Mouse (Mus musculus) forebrain, embryonic 11.5 days (tissue): ENCODE measurements at regions not wholly inside any gene's neighbourhood (a gene's known extent, or its start where the extent isn't known, plus 50 kb on each side); places are given as distances from the start of the nearest gene placed in this dataset.

Source experiments
- ATAC-seq: fragments of 200-750 bp; cut with Nextera tagmentation; replicated peaks from 2 replicates; pipeline ENCODE4 v1.8.0; 2017; ENCODE audit warnings: moderate TSS enrichment; ENCODE audit not compliant: low FRiP score
- DNase-seq: peaks from one replicate; pipeline ENCODE4 v3.0.0-alpha.2; 2017; ENCODE audit warnings: low spot score
- H3K27ac ChIP-seq: fragments of 300-500 bp; sonication (generic); 2 replicates; pipeline ENCODE4 v1.5.1; 2014; ENCODE audit warnings: low read depth, low read length
- H3K27me3 ChIP-seq: fragments of 300-500 bp; sonication (generic); 2 replicates; pipeline ENCODE4 v1.6.1; 2014; ENCODE audit warnings: mild to moderate bottlenecking, low read length, mixed read lengths; ENCODE audit not compliant: control insufficient read depth, insufficient read depth
- H3K36me3 ChIP-seq: fragments of 300-500 bp; sonication (generic); 2 replicates; pipeline ENCODE4 v1.6.1; 2014; ENCODE audit warnings: mild to moderate bottlenecking, low read length, moderate library complexity, mixed read lengths; ENCODE audit not compliant: control insufficient read depth, insufficient read depth
- H3K4me1 ChIP-seq: fragments of 300-500 bp; sonication (generic); replicated peaks from 2 replicates; pipeline ENCODE4 v1.6.1; 2014; ENCODE audit warnings: low read length, mixed read lengths; ENCODE audit not compliant: control insufficient read depth, insufficient read depth
- H3K4me2 ChIP-seq: fragments of 300-500 bp; sonication (generic); 2 replicates; pipeline ENCODE4 v1.6.1; 2014; ENCODE audit warnings: low read depth, mild to moderate bottlenecking, low read length, moderate library complexity, mixed read lengths; ENCODE audit not compliant: severe bottlenecking
- H3K4me3 ChIP-seq: fragments of 300-500 bp; sonication (generic); 2 replicates; pipeline ENCODE4 v1.5.1; 2014; ENCODE audit warnings: low read depth, low read length
- H3K9ac ChIP-seq: fragments of 300-500 bp; sonication (generic); 2 replicates; pipeline ENCODE4 v1.6.1; 2014; ENCODE audit warnings: low read length
- H3K9me3 ChIP-seq: fragments of 300-500 bp; sonication (generic); 2 replicates; pipeline ENCODE4 v1.6.1; 2016; ENCODE audit warnings: low read length, mixed read lengths; ENCODE audit not compliant: control insufficient read depth
- WGBS: fragments of 180-500 bp; shearing (Covaris S2); extraction: QIAGEN DNeasy Blood & Tissue Kit; methylation state at CpG from one replicate; pipeline ENCODE4 v1.1.7; 2014; 5-methylcytosine and 5-hydroxymethylcytosine counted together

DNA sequence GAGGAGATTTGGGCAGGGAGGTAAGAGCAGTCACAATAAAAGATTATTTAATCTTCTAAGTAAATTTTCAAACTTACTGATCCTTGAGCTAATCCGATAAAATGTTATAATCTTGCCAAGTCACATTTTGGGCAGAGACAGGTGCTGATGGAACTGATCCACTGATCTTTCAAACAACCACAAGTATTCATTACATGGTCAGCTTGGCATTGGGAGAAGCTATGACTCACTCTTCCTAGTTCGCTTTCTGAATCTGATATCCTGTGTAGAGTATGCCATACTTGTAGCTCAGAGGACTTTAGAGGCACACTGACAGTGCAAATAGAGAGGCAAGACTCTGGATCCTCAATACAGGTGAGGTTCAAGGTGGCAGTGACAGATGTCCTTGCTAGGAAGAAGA, 142.4 kb upstream of the Col1a2 start:
- Histone ChIP-seq H3K4me2 (no peak overlapping the region), H3K9me3 (no peaks in the 10 kb centered on the region), H3K4me3 (no peak overlapping the region), H3K27me3 (no peaks in the 10 kb centered on the region), H3K4me1 (no peaks in the 10 kb centered on the region), H3K9ac (no peak overlapping the region), H3K27ac (no peak overlapping the region), H3K36me3 (no peaks in the 10 kb centered on the region)
- DNase-seq (no peak), ATAC-seq (no peak)
- 91% methylated on average over 2 of the region's 2 CpGs for WGBS

DNA sequence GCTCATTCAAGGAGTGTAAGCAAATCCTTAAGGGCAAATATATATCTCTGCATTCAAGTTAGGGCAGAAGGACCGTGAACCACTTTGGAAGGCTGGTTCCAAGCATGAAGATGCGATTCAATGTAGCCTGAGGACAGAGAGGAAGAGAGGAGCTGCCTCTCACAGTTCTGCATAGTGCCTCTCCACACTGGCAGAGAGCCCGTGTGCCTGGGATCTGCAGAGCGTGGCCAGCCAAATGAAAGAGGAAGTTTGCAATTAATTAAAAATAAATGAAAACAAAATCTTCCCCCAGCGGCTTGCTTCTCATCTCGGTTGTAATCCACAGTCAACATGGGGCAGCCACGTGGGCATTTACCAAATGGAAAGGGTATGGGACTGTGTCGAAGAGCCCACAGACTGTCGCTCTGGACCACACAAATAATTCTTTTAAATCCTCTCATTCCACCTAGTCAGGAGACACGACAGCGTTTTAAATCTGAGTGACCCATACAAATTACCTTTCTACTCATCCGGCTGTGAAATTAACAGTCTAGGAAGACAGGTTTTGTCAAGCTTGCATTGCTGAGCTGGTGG, 129.1 kb upstream of the Col1a2 start:
- Histone ChIP-seq H3K9ac (no peak overlapping the region), H3K27ac (no peak overlapping the region), H3K9me3 (no peaks in the 10 kb centered on the region), H3K4me1 (no peaks in the 10 kb centered on the region), H3K27me3 (no peaks in the 10 kb centered on the region), H3K36me3 (no peaks in the 10 kb centered on the region), H3K4me3 (no peak overlapping the region), H3K4me2 (no peak overlapping the region)
- DNase-seq = no peak
- no peak for ATAC-seq
- WGBS = 77% methylated on average over 12 of the region's 12 CpGs

DNA sequence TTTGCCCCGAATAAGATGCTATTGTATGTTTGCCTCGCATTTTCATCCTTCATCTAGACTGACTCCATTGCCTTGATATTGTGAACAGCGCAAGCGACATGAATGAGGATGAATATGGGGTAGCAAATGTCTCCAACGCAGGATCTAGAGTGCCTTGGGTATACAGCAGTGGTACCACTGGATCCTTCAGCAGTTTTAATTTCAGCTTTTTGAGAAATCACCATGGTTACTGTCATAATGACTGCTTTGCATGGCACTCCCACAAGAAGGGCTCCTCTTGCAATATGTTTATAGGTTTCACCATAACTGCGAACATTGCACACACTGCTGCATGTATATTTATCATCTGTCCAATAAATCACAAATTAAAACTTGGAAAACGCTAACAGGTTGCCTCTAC, 107.8 kb upstream of the Col1a2 start:
- no peak overlapping the region for H3K9ac ChIP-seq
- no peaks in the 10 kb centered on the region for H3K36me3 ChIP-seq
- H3K27me3 ChIP-seq = no peaks in the 10 kb centered on the region
- 86% methylated on average over 7 of the region's 7 CpGs for WGBS
- ATAC-seq = no peak
- no peak overlapping the region for H3K4me3 ChIP-seq
- DNase-seq = no peak
- H3K27ac ChIP-seq = no peak overlapping the region
- H3K4me1 ChIP-seq = peaks cover 4% of the 10 kb centered on the region; the same call in 1 of the 2 replicates
- H3K4me2 ChIP-seq = no peak overlapping the region
- H3K9me3 ChIP-seq = no peaks in the 10 kb centered on the region

DNA sequence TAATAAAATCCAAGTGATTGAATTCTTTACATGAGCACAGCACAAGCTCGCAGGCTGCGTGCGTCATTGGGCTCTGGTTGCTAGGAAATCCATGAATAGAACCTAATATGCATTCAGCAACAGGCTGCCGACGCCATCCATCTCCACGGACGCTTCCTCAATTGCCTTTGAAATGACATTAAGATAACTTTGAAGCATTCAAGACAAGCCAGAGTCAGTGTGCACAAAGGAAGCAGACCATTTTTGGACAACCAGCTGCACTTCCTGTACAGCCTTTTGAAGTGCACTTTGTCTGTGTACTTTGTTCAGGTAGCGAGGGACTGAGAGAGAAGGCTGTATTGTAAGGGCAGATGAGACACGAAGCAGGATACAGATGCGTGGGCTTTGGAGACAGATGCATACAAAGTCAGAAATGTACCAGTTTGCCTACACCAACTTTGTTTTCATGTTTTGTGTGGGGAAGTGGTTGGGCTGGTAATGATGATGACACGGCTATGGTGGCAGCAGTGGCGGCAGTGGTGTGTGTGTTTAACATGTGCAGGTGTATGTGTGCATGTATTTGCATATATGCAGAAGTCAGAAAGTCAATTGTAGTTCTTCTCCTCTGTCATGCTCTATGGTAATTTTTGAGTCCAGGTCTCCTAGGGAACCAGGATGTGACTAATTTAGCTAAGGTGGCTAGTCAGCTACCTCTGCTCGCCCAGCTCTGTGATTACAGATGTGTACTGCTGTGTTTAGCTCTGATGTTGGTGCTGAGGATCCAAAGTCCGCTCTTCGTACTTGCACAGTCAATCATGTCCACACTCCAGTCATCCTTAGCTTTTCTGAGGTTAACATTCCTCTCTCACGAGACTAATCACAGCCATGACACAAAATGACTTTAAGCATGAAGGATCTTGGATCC, 106.7 kb upstream of the Col1a2 start:
- Histone ChIP-seq H3K4me3 (no peak overlapping the region), H3K4me1 (peaks cover 4% of the 10 kb centered on the region; the same call in 1 of the 2 replicates), H3K27ac (no peak overlapping the region), H3K36me3 (no peaks in the 10 kb centered on the region), H3K4me2 (no peak overlapping the region), H3K27me3 (no peaks in the 10 kb centered on the region), H3K9me3 (no peaks in the 10 kb centered on the region), H3K9ac (no peak overlapping the region)
- DNase-seq (no peak), ATAC-seq (0 out of 2 replicates have a peak, but pooled peaks have one; percentile 27)
- WGBS = 65% methylated on average over 16 of the region's 16 CpGs

DNA sequence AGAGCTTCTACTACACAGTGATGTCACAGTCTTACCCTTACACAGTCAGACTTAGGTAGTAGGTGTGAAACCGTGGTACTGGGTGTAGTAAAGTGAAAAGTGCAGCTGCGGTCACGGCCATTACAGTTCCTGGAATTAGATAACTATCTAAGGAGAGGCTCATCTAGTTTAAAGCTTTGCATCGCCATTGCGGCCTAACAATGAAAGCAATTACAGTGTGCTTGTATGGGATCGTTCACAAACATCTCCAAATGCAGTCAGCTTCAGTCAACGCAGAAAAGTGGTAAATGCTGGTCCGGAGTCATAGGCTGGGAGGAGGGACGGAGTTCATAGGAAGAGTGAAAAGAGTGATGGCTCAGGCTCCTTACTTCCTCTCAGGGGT, 106.0 kb upstream of the Col1a2 start:
- Histone ChIP-seq H3K36me3 (no peaks in the 10 kb centered on the region), H3K4me1 (peaks cover 4% of the 10 kb centered on the region; the same call in 1 of the 2 replicates), H3K27ac (no peak overlapping the region), H3K4me3 (no peak overlapping the region), H3K4me2 (no peak overlapping the region), H3K9ac (no peak overlapping the region), H3K27me3 (no peaks in the 10 kb centered on the region), H3K9me3 (no peaks in the 10 kb centered on the region)
- WGBS = 91% methylated on average over 9 of the region's 9 CpGs
- DNase-seq (no peak), ATAC-seq (no peak)

DNA sequence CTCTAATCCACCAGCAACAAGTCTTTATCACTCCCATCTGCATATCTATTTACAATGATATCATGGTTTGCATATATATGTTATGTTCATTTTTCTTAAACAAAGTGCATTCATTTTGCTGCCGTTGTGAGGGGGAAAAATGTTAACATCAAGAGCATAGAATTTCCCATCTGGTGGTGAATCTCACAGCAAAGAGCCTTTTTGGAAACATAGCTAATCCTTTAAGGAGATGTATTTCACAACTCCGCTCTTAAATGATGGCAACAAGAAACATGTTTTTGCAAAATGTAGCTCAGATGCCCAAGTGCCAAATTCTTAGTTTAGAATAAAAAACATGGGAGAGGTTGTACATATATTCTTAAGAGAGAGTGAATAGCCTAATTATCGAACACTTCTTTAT, 99.3 kb upstream of the Col1a2 start:
- Histone ChIP-seq H3K27ac (no peak overlapping the region), H3K4me2 (no peak overlapping the region), H3K27me3 (no peaks in the 10 kb centered on the region), H3K36me3 (no peaks in the 10 kb centered on the region), H3K4me1 (no peaks in the 10 kb centered on the region), H3K9me3 (no peaks in the 10 kb centered on the region), H3K9ac (no peak overlapping the region), H3K4me3 (no peak overlapping the region)
- no peak for DNase-seq
- WGBS = 91% methylated on average over 3 of the region's 3 CpGs
- no peak for ATAC-seq

DNA sequence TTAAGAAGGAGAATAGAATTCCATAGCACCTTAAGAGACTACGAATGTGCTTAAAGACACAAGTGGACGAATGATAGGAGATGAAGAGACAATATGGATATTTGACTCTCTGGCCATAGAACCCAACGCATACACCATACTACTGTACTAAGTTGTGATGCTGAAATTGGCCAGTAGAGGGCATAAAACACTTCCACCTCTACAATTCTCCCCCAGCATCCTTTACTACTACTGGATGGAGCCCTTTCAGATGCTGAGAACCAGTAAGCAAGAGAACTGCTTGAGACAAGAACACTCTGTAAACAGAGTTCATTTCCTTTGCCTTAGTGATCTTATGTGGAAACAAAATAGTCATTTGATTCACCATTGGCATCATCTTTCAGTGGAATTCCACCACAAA, 96.9 kb upstream of the Col1a2 start:
- Histone ChIP-seq H3K4me2 (no peak overlapping the region), H3K36me3 (no peaks in the 10 kb centered on the region), H3K9me3 (no peaks in the 10 kb centered on the region), H3K4me1 (no peaks in the 10 kb centered on the region), H3K27me3 (no peaks in the 10 kb centered on the region), H3K9ac (no peak overlapping the region), H3K4me3 (no peak overlapping the region), H3K27ac (no peak overlapping the region)
- DNase-seq (no peak), ATAC-seq (no peak)
- 44% methylated on average over 3 of the region's 3 CpGs for WGBS

DNA sequence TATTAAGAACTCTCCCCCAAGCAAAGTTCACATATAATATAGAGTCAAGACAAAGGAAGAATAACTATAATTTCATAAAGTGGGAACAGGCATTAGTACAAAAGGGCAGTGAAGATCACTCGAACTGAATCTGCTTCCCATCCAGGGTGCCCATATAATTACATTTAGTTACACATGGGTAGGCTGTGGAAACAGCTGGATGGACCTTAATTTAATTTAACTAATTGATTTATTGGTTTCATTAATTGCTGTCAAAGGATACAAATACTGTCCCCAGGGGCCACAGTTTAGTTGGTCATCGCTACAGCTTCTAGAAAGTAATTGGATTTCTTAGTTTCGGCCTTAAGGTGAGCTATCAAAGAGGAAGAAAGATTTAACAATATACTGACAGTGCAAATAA, 91.4 kb upstream of the Col1a2 start:
- ATAC-seq = no peak
- no peak for DNase-seq
- no peak overlapping the region for H3K9ac ChIP-seq
- H3K4me3 ChIP-seq = no peak overlapping the region
- H3K36me3 ChIP-seq = no peaks in the 10 kb centered on the region
- H3K9me3 ChIP-seq = no peaks in the 10 kb centered on the region
- no peaks in the 10 kb centered on the region for H3K27me3 ChIP-seq
- WGBS = 70% methylated on average over 3 of the region's 3 CpGs
- H3K27ac ChIP-seq = no peak overlapping the region
- no peak overlapping the region for H3K4me2 ChIP-seq
- no peaks in the 10 kb centered on the region for H3K4me1 ChIP-seq

DNA sequence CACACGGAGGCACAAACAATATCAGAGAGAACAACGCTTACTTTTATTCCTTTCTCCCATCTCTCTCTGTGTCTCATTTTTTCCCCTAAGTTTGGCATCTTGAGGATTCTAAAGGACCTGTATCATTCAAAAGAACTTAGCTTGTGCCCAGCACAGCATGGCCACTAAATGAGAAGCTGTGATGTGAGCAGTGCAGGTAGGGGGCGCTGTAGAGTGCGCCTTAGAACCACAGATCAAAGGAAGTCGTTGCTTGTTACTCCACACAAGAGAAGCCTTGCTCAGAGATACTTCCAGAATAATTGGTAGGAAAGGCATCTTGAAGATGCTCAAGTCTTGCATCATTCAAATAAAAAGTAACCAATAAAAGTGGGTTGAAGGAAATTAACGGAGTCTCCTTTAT, 90.4 kb upstream of the Col1a2 start:
- Histone ChIP-seq H3K36me3 (no peaks in the 10 kb centered on the region), H3K9me3 (no peaks in the 10 kb centered on the region), H3K9ac (no peak overlapping the region), H3K4me2 (no peak overlapping the region), H3K27me3 (no peaks in the 10 kb centered on the region), H3K4me1 (no peaks in the 10 kb centered on the region), H3K27ac (no peak overlapping the region), H3K4me3 (no peak overlapping the region)
- ATAC-seq (no peak), DNase-seq (peak; percentile 68)
- WGBS = 40% methylated on average over 6 of the region's 6 CpGs
